8 mouse cellular contexts compared by ENCODE assay signal in genomic region chr11:60811618-60812017, GRCm38 (mm10). TPM values are rescaled to one million over a fixed set of nuclear protein-coding genes. Genes with fewer than 3 reads are reported as not detected.
DNase-seq lines count a peak whose midpoint lies in the region; ATAC-seq and TF ChIP-seq lines count a peak whose summit lies in the region.
"Not testable (repeated sequence)": the region's sequence is repeated elsewhere in the genome, so short reads cannot be mapped to it uniquely, and the experiment has no call there.

Gene Shmt1, minus strand, starts transcription at chr11:60811718.

- H3K27ac ChIP-seq in brown adipose tissue, adult 24 weeks (replicated peaks; ENCODE audit: low read depth, low read length); forebrain, embryonic 15.5 days (replicated peaks); heart, embryonic 14.5 days (replicated peaks in 1 of 2; ENCODE audit: control insufficient read depth in 1 of 2, insufficient read depth in 1 of 2, low read depth in 2 of 2, low read length in 2 of 2); midbrain, embryonic 11.5 days (ENCODE audit: low read depth, low read length): not testable (repeated sequence)
- peak within 1 kb of the TSS; percentile 73 for H3K27ac ChIP-seq in intestine, embryonic 15.5 days
- peak within 1 kb of the TSS; percentile 94 for H3K27ac ChIP-seq in liver, adult 2 months (replicated peaks; ENCODE audit: insufficient read depth, low read depth, low read length)
- peak within 1 kb of the TSS; percentile 33 for H3K27ac ChIP-seq in stomach, embryonic 15.5 days

- not testable (repeated sequence) for H3K9me3 ChIP-seq in forebrain, embryonic 15.5 days; heart, embryonic 14.5 days (ENCODE audit: control insufficient read depth, low read length); intestine, embryonic 15.5 days; midbrain, embryonic 11.5 days (ENCODE audit: control insufficient read depth, low read length); stomach, embryonic 15.5 days

- not testable (repeated sequence) for H3K36me3 ChIP-seq in forebrain, embryonic 15.5 days; heart, embryonic 14.5 days (ENCODE audit: control insufficient read depth, insufficient read depth, low read length); intestine, embryonic 15.5 days; liver, adult 2 months (ENCODE audit: control insufficient read depth, insufficient read depth, low read length); midbrain, embryonic 11.5 days (ENCODE audit: control insufficient read depth, insufficient read depth, low read length); stomach, embryonic 15.5 days

- TF ChIP-seq POLR2A in liver, adult 2 months (IDR thresholded peaks at IDR 0.05; ENCODE audit: extremely low read depth, insufficient read depth, low read length): not testable (repeated sequence)

- TF ChIP-seq CTCF in liver, adult 2 months (IDR thresholded peaks at IDR 0.05; ENCODE audit: low read depth, low read length): not testable (repeated sequence)

- H3K4me3 ChIP-seq in brown adipose tissue, adult 24 weeks (ENCODE audit: insufficient read depth, low read depth, low read length): peak within 1 kb of the TSS; percentile 57
- H3K4me3 ChIP-seq in forebrain, embryonic 15.5 days: peak within 1 kb of the TSS; percentile 48
- peak within 1 kb of the TSS; percentile 54 to 64 for H3K4me3 ChIP-seq in heart, embryonic 14.5 days (ENCODE audit: control insufficient read depth in 1 of 2, insufficient read depth in 1 of 2, low read depth in 1 of 2, low read length in 2 of 2)
- peak within 1 kb of the TSS; percentile 53 for H3K4me3 ChIP-seq in intestine, embryonic 15.5 days (replicated peaks)
- peak within 1 kb of the TSS; percentile 70 for H3K4me3 ChIP-seq in liver, adult 2 months (ENCODE audit: insufficient read depth, low read depth, low read length)
- peak within 1 kb of the TSS; percentile 40 for H3K4me3 ChIP-seq in midbrain, embryonic 11.5 days (ENCODE audit: low read depth, low read length)
- H3K4me3 ChIP-seq in stomach, embryonic 15.5 days (replicated peaks): peak within 1 kb of the TSS; percentile 46

- H3K4me2 ChIP-seq in forebrain, embryonic 15.5 days (replicated peaks): peak within 1 kb of the TSS; percentile 95
- H3K4me2 ChIP-seq in heart, embryonic 14.5 days (ENCODE audit: low read length): peak within 1 kb of the TSS; percentile 89
- peak within 1 kb of the TSS; percentile 91 for H3K4me2 ChIP-seq in intestine, embryonic 15.5 days (replicated peaks)
- peak within 1 kb of the TSS; percentile 65 for H3K4me2 ChIP-seq in midbrain, embryonic 11.5 days
- peak within 1 kb of the TSS; percentile 64 for H3K4me2 ChIP-seq in stomach, embryonic 15.5 days

- DNase-seq in ES-CJ7 (ENCODE audit: low read depth, low spot score): peak; percentile 23
- DNase-seq in liver, adult 2 months (ENCODE audit: extremely low read depth, low read depth, low spot score); midbrain, embryonic 11.5 days (ENCODE audit: low spot score, missing footprints): not testable (repeated sequence)

- ATAC-seq in forebrain, embryonic 15.5 days (replicated peaks); heart, embryonic 14.5 days (ENCODE audit: insufficient number of reproducible peaks, insufficient read depth, low FRiP score, low read depth); intestine, embryonic 15.5 days; midbrain, embryonic 11.5 days (ENCODE audit: low FRiP score); stomach, embryonic 15.5 days (ENCODE audit: insufficient read depth, low FRiP score, low read depth): not testable (repeated sequence)

- H3K9ac ChIP-seq in forebrain, embryonic 15.5 days (replicated peaks): peak within 1 kb of the TSS; percentile 29
- H3K9ac ChIP-seq in heart, embryonic 14.5 days (ENCODE audit: low read length): peak within 1 kb of the TSS; percentile 72
- peak within 1 kb of the TSS; percentile 49 for H3K9ac ChIP-seq in intestine, embryonic 15.5 days
- H3K9ac ChIP-seq in liver, adult 2 months (ENCODE audit: low read depth, low read length): peak within 1 kb of the TSS; percentile 85
- H3K9ac ChIP-seq in midbrain, embryonic 11.5 days (ENCODE audit: low read length): peak within 1 kb of the TSS; percentile 58; the same call in 1 of the 2 replicates
- 0 out of 2 replicates have a peak within 1 kb of the TSS, but pooled peaks have one; percentile 19 for H3K9ac ChIP-seq in stomach, embryonic 15.5 days

- peaks cover 21% of the 10 kb centered on the region; the same call in 1 of the 2 replicates for H3K79me2 ChIP-seq in liver, adult 2 months (ENCODE audit: control insufficient read depth, insufficient read depth, low read length)

- 29% methylated on average over 6 of the region's 6 CpGs for WGBS in forebrain, embryonic 15.5 days
- 20% methylated on average over 6 of the region's 6 CpGs for WGBS in heart, embryonic 14.5 days
- WGBS in intestine, embryonic 15.5 days: 33% methylated on average over 6 of the region's 6 CpGs
- 19% methylated on average over 6 of the region's 6 CpGs for WGBS in liver, adult 2 months
- WGBS in midbrain, embryonic 11.5 days: 34% methylated on average over 6 of the region's 6 CpGs
- WGBS in stomach, embryonic 15.5 days: 26% methylated on average over 6 of the region's 6 CpGs

- not testable (repeated sequence) for H3K27me3 ChIP-seq in forebrain, embryonic 15.5 days; heart, embryonic 14.5 days (ENCODE audit: control insufficient read depth, insufficient read depth, low read length); intestine, embryonic 15.5 days (replicated peaks); liver, adult 2 months (ENCODE audit: control insufficient read depth, insufficient read depth, low read length); midbrain, embryonic 11.5 days (ENCODE audit: control insufficient read depth, insufficient read depth, low read length); stomach, embryonic 15.5 days (replicated peaks)

- not testable (repeated sequence) for H3K4me1 ChIP-seq in brown adipose tissue, adult 24 weeks (ENCODE audit: control insufficient read depth, insufficient read depth, insufficient read length, low read length); midbrain, embryonic 11.5 days (ENCODE audit: control insufficient read depth, insufficient read depth, low read length)
- peaks cover 19% of the 10 kb centered on the region for H3K4me1 ChIP-seq in forebrain, embryonic 15.5 days
- peaks cover 6 to 27% of the 10 kb centered on the region in 2 experiments for H3K4me1 ChIP-seq in heart, embryonic 14.5 days (ENCODE audit: control insufficient read depth in 2 of 2, insufficient read depth in 2 of 2, low read length in 2 of 2)
- H3K4me1 ChIP-seq in intestine, embryonic 15.5 days (replicated peaks): peaks cover 19% of the 10 kb centered on the region
- H3K4me1 ChIP-seq in liver, adult 2 months (ENCODE audit: control insufficient read depth, insufficient read depth, low read length): peaks cover 17% of the 10 kb centered on the region
- peaks cover 15% of the 10 kb centered on the region for H3K4me1 ChIP-seq in stomach, embryonic 15.5 days

RNA-seq across cellular contexts. Expression of gene Shmt1, which starts in this region (rescaled TPM):
- polyA plus RNA-seq in brown adipose tissue, adult 24 weeks (2012; ENCODE audit: insufficient read depth, insufficient read length, missing spikeins): 18.0 and 28.1 TPM in 2 replicates
- polyA plus RNA-seq in forebrain, embryonic 15.5 days (2015; fragmentation: Nextera tagmentation; extraction: Ambion mirVana): 19.2 and 19.8 TPM in 2 replicates
- 29.6 and 40.4 TPM in 2 replicates for polyA plus RNA-seq in heart, embryonic 14.5 days (2014; fragmentation: Nextera tagmentation; extraction: Ambion mirVana)
- 108 and 115 TPM in 2 replicates for polyA plus RNA-seq in intestine, embryonic 15.5 days (2015; fragmentation: Nextera tagmentation; extraction: Ambion mirVana)
- 162 and 214 TPM in 2 replicates for total RNA-seq in liver, adult 2 months (2014; rRNA removed)
- polyA plus RNA-seq in liver, adult 2 months (2012; rRNA removed): 239 and 306 TPM in 2 replicates
- polyA plus RNA-seq in midbrain, embryonic 11.5 days (2014; fragmentation: Nextera tagmentation; extraction: Ambion mirVana): 46.2 and 51.7 TPM in 2 replicates
- polyA plus RNA-seq in stomach, embryonic 15.5 days (2015; fragmentation: Nextera tagmentation; extraction: Ambion mirVana): 72.6 and 85.4 TPM in 2 replicates

Comparison
In these comparisons a context has a peak if more than half of its experiments do, and no peak if none do; other contexts are left out.
1. H3K9ac ChIP-seq: peak in every context shown above with its lines; median percentile 85 in liver, adult 2 months; 72 in heart, embryonic 14.5 days; 58 in midbrain, embryonic 11.5 days; 49 in intestine, embryonic 15.5 days; 29 in forebrain, embryonic 15.5 days; 19 in stomach, embryonic 15.5 days.